Mouse (Mus musculus) midbrain, embryonic 16.5 days (tissue): ENCODE measurements at regions not wholly inside any gene's neighbourhood (a gene's known extent, or its start where the extent isn't known, plus 50 kb on each side); places are given as distances from the start of the nearest gene placed in this dataset.
"Not testable (repeated sequence)": the region's sequence is repeated elsewhere in the genome, so short reads cannot be mapped to it uniquely, and the experiment has no call there.

Experiments
- ATAC-seq: fragments of 200-750 bp; cut with Nextera tagmentation; 2 replicates; pipeline ENCODE4 v1.8.0; 2017; ENCODE audit warnings: moderate TSS enrichment
- H3K27ac ChIP-seq: fragments of 300-500 bp; sonication (generic); 2 replicates; pipeline ENCODE4 v1.5.1; 2014; ENCODE audit warnings: mild to moderate bottlenecking, low read length, mixed read lengths
- H3K27me3 ChIP-seq: fragments of 300-500 bp; sonication (generic); 2 replicates; pipeline ENCODE4 v1.6.1; 2014; ENCODE audit warnings: low read depth, low read length, mixed read lengths; ENCODE audit not compliant: control insufficient read depth, insufficient read depth
- H3K36me3 ChIP-seq: fragments of 300-500 bp; sonication (generic); 2 replicates; pipeline ENCODE4 v1.6.1; 2014; ENCODE audit warnings: mild to moderate bottlenecking, low read length, moderate library complexity, mixed read lengths; ENCODE audit not compliant: control insufficient read depth, insufficient read depth
- H3K4me1 ChIP-seq: fragments of 300-500 bp; sonication (generic); 2 replicates; pipeline ENCODE4 v1.6.1; 2014; ENCODE audit warnings: mild to moderate bottlenecking, low read length, mixed read lengths; ENCODE audit not compliant: control insufficient read depth, insufficient read depth
- H3K4me2 ChIP-seq: fragments of 300-500 bp; sonication (generic); 2 replicates; pipeline ENCODE4 v1.6.1; 2014; ENCODE audit warnings: mild to moderate bottlenecking, low read length, mixed read lengths
- H3K4me3 ChIP-seq: fragments of 300-500 bp; sonication (generic); 2 replicates; pipeline ENCODE4 v1.5.1; 2014; ENCODE audit warnings: low read depth, mild to moderate bottlenecking, low read length, moderate library complexity, mixed read lengths
- H3K9ac ChIP-seq: fragments of 300-500 bp; sonication (generic); 2 replicates; pipeline ENCODE4 v1.6.1; 2014; ENCODE audit warnings: low read depth, low read length, mixed read lengths
- H3K9me3 ChIP-seq: fragments of 300-500 bp; sonication (generic); replicated peaks from 2 replicates; pipeline ENCODE4 v1.6.1; 2014; ENCODE audit warnings: mild to moderate bottlenecking, low read length, mixed read lengths; ENCODE audit not compliant: control insufficient read depth, poor library complexity, severe bottlenecking
- WGBS: fragments of 180-500 bp; shearing (Covaris S2); extraction: QIAGEN DNeasy Blood & Tissue Kit; methylation state at CpG from one replicate; pipeline ENCODE4 v1.1.7; 2014; 5-methylcytosine and 5-hydroxymethylcytosine counted together

DNA sequence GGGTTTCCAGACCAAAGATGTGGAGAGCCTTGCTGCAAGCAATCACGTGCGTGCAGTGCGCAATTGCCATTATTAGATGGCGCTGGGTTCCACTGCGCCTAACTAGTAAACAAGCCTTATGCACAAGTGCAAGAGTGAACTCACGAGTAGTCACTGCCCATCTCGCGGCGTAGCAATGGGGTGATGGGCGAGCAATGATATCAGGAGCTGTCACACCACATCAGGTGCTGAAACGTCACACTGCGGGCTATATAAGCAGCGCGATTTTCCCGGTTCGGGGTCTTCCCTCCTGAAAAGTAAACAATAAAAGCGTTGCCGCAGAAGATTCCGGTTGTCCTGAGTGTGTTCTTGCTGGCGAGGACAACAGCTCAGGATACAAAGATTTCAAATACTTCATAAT is 89.8 kb upstream of the Prl2c3 start:
- not testable (repeated sequence) for ATAC-seq, H3K4me1 ChIP-seq, H3K27ac ChIP-seq, H3K4me2 ChIP-seq, H3K4me3 ChIP-seq, H3K27me3 ChIP-seq, H3K36me3 ChIP-seq, H3K9ac ChIP-seq
- 89% methylated on average over 20 of the region's 20 CpGs for WGBS
- peaks cover 35% of the 10 kb centered on the region for H3K9me3 ChIP-seq

- H3K4me1 ChIP-seq, H3K36me3 ChIP-seq, H3K27me3 ChIP-seq, H3K4me2 ChIP-seq, H3K4me3 ChIP-seq, ATAC-seq, H3K9ac ChIP-seq, H3K27ac ChIP-seq: not testable (repeated sequence)
- H3K9me3 ChIP-seq = peaks cover 29% of the 10 kb centered on the region
- 68% methylated on average over 3 of the region's 3 CpGs for WGBS
These were observed 79.6 kb upstream of the Prl2c3 start for GRCm38 (mm10) chr13:12879506-12879905.

DNA sequence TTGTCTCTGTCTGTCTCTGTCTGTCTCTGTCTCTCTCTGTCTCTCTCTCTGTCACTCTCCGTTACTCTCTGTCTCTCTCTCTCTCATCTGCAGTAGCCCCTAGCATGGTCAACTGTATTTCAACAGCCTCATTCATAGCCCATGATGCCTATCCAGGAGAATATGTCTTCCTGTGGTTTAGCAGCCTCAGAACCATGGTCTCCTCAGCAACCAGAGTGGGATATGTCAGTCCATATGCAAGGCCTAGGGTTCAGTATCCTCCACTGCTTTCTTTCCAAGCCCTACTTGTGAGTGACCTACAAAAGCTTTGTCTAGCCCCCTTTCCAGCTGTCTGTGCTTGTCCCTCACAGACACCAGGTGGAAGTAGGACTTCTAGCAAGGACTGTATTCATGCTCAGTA is 65.1 kb upstream of the Prl2c3 start:
- H3K4me3 ChIP-seq, ATAC-seq, H3K27ac ChIP-seq, H3K36me3 ChIP-seq, H3K27me3 ChIP-seq, H3K4me2 ChIP-seq, H3K9ac ChIP-seq, H3K4me1 ChIP-seq: not testable (repeated sequence)
- 83% methylated on average over 1 of the region's 1 CpGs for WGBS
- peaks cover 15% of the 10 kb centered on the region for H3K9me3 ChIP-seq

GRCm38 (mm10) chr13:12864263-12864662 is 64.4 kb upstream of the Prl2c3 start:
- peaks cover 17% of the 10 kb centered on the region for H3K9me3 ChIP-seq
- ATAC-seq = no peak
- H3K27me3 ChIP-seq = no peaks in the 10 kb centered on the region
- H3K9ac ChIP-seq = no peak overlapping the region
- H3K27ac ChIP-seq = no peak overlapping the region
- H3K4me1 ChIP-seq = no peaks in the 10 kb centered on the region
- no peak overlapping the region for H3K4me3 ChIP-seq
- no peak overlapping the region for H3K4me2 ChIP-seq
- H3K36me3 ChIP-seq = no peaks in the 10 kb centered on the region

- not testable (repeated sequence) for H3K4me3 ChIP-seq, H3K4me1 ChIP-seq, H3K9ac ChIP-seq, H3K4me2 ChIP-seq, H3K36me3 ChIP-seq, H3K27ac ChIP-seq, H3K27me3 ChIP-seq, ATAC-seq
- peaks cover 20% of the 10 kb centered on the region for H3K9me3 ChIP-seq
- 89% methylated on average over 7 of the region's 7 CpGs for WGBS
These were observed 63.7 kb upstream of the Prl2c3 start for GRCm38 (mm10) chr13:12863542-12863941.

DNA sequence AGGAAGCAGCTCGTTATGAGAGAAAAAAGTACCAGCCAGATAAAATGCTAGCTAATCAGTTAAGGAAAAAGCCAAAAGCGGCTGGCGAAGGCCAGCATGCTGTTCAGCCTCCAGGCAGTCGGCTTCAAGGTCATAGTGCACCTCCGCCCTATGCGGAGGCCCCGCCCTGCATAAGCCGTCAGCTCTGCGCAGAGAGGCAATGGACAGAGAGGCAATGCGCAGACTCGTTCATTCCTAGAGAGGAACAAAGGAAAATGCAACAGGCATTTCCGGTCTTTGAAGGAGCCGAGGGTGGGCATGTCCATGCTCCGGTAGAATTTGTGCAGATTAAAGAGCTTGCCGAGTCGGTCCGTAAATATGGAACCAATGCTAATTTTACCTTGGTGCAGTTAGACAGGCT is 61.1 kb upstream of the Prl2c3 start:
- peaks cover 30% of the 10 kb centered on the region for H3K9me3 ChIP-seq
- ATAC-seq, H3K4me2 ChIP-seq, H3K36me3 ChIP-seq, H3K27me3 ChIP-seq, H3K27ac ChIP-seq, H3K4me1 ChIP-seq, H3K9ac ChIP-seq, H3K4me3 ChIP-seq: not testable (repeated sequence)
- 95% methylated on average over 16 of the region's 17 CpGs for WGBS

DNA sequence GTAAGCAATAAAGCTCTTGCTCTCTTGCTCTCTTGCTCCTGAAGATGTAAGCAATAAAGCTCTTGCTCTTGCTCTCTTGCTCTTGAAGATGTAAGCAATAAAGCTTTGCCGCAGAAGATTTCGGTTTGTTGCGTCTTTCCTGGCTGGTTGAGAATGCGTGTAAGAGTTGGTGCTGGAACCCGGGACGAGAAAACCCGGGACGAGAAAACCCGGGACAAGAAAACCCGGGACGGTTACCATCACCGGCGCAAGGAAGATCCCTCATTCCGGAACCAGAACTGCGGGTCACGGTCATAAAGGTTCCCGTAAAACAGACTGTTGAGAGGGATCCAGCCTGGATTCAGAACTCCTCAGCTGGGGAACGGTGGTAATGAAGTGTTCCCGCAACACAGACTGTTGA is 60.1 kb upstream of the Prl2c3 start:
- not testable (repeated sequence) for H3K9ac ChIP-seq, H3K4me3 ChIP-seq, H3K4me2 ChIP-seq, H3K27ac ChIP-seq, ATAC-seq, H3K36me3 ChIP-seq, H3K27me3 ChIP-seq, H3K4me1 ChIP-seq
- WGBS = 96% methylated on average over 19 of the region's 19 CpGs
- peaks cover 29% of the 10 kb centered on the region for H3K9me3 ChIP-seq
